Mouse (Mus musculus) liver, embryonic 14.5 days (tissue): Measurements from ENCODE around the gene Phtf1.

ENCODE experiments used
- CTCF ChIP-seq: IDR thresholded peaks from 2 replicates; pipeline ENCODE4 v1.5.1; 2016; ENCODE audit warnings: antibody characterized with exemption, low read depth, control low read depth
- EP300 ChIP-seq: IDR thresholded peaks from 2 replicates; pipeline ENCODE4 v1.6.1; 2016; ENCODE audit warnings: antibody characterized with exemption, low read depth

- TF ChIP-seq CTCF (no peak), EP300 (no peak)
These were observed 3.2 kb downstream of the Phtf1 start for GRCm38 (mm10) chr3:103971157-103971556.
